In the genomic region with DNA sequence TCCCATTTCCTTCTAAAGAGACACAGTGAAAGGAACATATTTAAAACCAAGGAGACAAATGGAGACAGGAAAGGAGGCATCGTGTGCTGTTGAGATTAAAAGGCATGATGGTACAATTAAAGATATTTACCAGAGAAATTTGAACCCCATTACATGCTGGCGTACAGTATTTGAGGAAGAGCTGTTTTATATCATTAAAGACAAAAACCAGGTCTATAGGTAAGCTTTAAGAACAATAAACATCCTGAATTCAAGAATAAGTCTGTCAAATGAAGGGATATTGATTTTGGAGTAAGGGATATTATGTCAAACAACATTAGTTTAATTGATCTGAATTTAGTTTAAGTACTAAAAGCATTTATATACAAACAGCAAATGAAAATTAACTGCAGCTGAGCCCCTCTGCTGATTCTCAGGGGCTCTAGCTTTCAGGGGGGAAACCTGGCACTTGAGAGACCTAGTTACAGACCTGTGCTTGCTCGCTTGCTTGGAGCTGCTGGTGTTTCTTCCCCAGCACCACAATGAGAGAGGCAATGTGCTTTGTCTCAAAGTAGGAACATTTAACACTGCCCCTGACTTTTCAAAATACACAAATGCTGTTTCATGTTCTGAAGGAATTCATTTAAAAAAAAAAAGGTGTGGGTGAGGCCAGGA, we compare ENCODE assay signal across 18 mouse cellular contexts.
DNase-seq lines count a peak whose midpoint lies in the region; ATAC-seq and TF ChIP-seq lines count a peak whose summit lies in the region.
"Had no signal": no experiment of that assay in that cellular context is flagged by ENCODE, and none has a peak within 500 bp of the region (broad histone marks: within the 10 kb centered on the region; RNA-seq: fewer than 3 reads in every experiment).

No protein-coding gene starts in this region.

- H3K4me2 ChIP-seq in intestine, embryonic 14.5 days (ENCODE audit: low read length): no peak overlapping the region
- no peak overlapping the region for H3K4me2 ChIP-seq in intestine, postnatal 0 days (replicated peaks; ENCODE audit: low read depth)
- no peak overlapping the region for H3K4me2 ChIP-seq in stomach, embryonic 14.5 days (replicated peaks; ENCODE audit: low read depth, low read length)
- no peak overlapping the region for H3K4me2 ChIP-seq in stomach, postnatal 0 days (replicated peaks; ENCODE audit: low read depth)
- H3K4me2 ChIP-seq in stomach, embryonic 15.5 days: no peak overlapping the region
- H3K4me2 ChIP-seq: embryonic facial prominence, embryonic 15.5 days; forebrain, embryonic 15.5 days; heart, embryonic 13.5 days had no signal

- H3K4me3 ChIP-seq in intestine, embryonic 14.5 days (ENCODE audit: low read depth, low read length): no peak overlapping the region
- no peak overlapping the region for H3K4me3 ChIP-seq in intestine, postnatal 0 days (ENCODE audit: low read depth, low read length)
- no peak overlapping the region for H3K4me3 ChIP-seq in stomach, embryonic 14.5 days (ENCODE audit: low read depth, low read length)
- no peak overlapping the region for H3K4me3 ChIP-seq in stomach, postnatal 0 days (ENCODE audit: low read depth, low read length)
- no peak overlapping the region for H3K4me3 ChIP-seq in stomach, embryonic 15.5 days (replicated peaks)
- H3K4me3 ChIP-seq: embryonic facial prominence, embryonic 15.5 days; erythroblast, embryonic 14.5 days; forebrain, embryonic 15.5 days; heart, embryonic 13.5 days had no signal

- 33% methylated on average over 3 of the region's 3 CpGs for WGBS in intestine, embryonic 14.5 days
- 66% methylated on average over 3 of the region's 3 CpGs for WGBS in intestine, postnatal 0 days
- WGBS in stomach, embryonic 14.5 days: 25% methylated on average over 3 of the region's 3 CpGs
- 49% methylated on average over 3 of the region's 3 CpGs for WGBS in stomach, postnatal 0 days
- 34% methylated on average over 3 of the region's 3 CpGs for WGBS in stomach, embryonic 15.5 days

- no peaks in the 10 kb centered on the region for H3K9me3 ChIP-seq in intestine, embryonic 14.5 days (ENCODE audit: control insufficient read depth, low read length)
- H3K9me3 ChIP-seq in intestine, postnatal 0 days (ENCODE audit: control insufficient read depth): no peaks in the 10 kb centered on the region
- no peaks in the 10 kb centered on the region for H3K9me3 ChIP-seq in stomach, embryonic 14.5 days (ENCODE audit: control insufficient read depth, low read depth, low read length)
- no peaks in the 10 kb centered on the region for H3K9me3 ChIP-seq in stomach, postnatal 0 days (ENCODE audit: control insufficient read depth, low read length)
- no peaks in the 10 kb centered on the region for H3K9me3 ChIP-seq in stomach, embryonic 15.5 days
- H3K9me3 ChIP-seq: embryonic facial prominence, embryonic 15.5 days; forebrain, embryonic 15.5 days; heart, embryonic 13.5 days had no signal

- no peak for DNase-seq in intestine, embryonic 14.5 days (ENCODE audit: low spot score)
- DNase-seq in stomach, postnatal 0 days (ENCODE audit: low spot score): no peak
- no peak for DNase-seq in spleen, postnatal 36 days (ENCODE audit: low spot score in 2 of 2)
- DNase-seq in thymus, postnatal 10 days (ENCODE audit: low spot score in 2 of 2): no peak
- DNase-seq: adrenal gland, postnatal 10 days; cerebellum, adult 11-12 months; cerebellum, adult 9-10 months; cerebellum, postnatal 25 days; gastrocnemius, postnatal 36 days; heart, adult 11 months; heart, postnatal 36 days had no signal

- H3K9ac ChIP-seq in intestine, embryonic 14.5 days (ENCODE audit: low read length): no peak overlapping the region
- no peak overlapping the region for H3K9ac ChIP-seq in intestine, postnatal 0 days (ENCODE audit: low read depth, low read length)
- no peak overlapping the region for H3K9ac ChIP-seq in stomach, embryonic 14.5 days (replicated peaks; ENCODE audit: low read depth, low read length)
- no peak overlapping the region for H3K9ac ChIP-seq in stomach, postnatal 0 days (ENCODE audit: low read length)
- no peak overlapping the region for H3K9ac ChIP-seq in stomach, embryonic 15.5 days
- H3K9ac ChIP-seq: embryonic facial prominence, embryonic 15.5 days; forebrain, embryonic 15.5 days; heart, embryonic 13.5 days had no signal

- no peaks in the 10 kb centered on the region for H3K27me3 ChIP-seq in intestine, embryonic 14.5 days (replicated peaks; ENCODE audit: control insufficient read depth, insufficient read depth, low read length)
- no peaks in the 10 kb centered on the region for H3K27me3 ChIP-seq in intestine, postnatal 0 days (replicated peaks; ENCODE audit: control insufficient read depth, insufficient read depth, low read length)
- no peaks in the 10 kb centered on the region for H3K27me3 ChIP-seq in stomach, embryonic 14.5 days (ENCODE audit: control insufficient read depth, insufficient read depth, low read length)
- no peaks in the 10 kb centered on the region for H3K27me3 ChIP-seq in stomach, postnatal 0 days (ENCODE audit: control insufficient read depth, insufficient read depth, low read length)
- no peaks in the 10 kb centered on the region for H3K27me3 ChIP-seq in stomach, embryonic 15.5 days (replicated peaks)
- H3K27me3 ChIP-seq: embryonic facial prominence, embryonic 15.5 days; forebrain, embryonic 15.5 days; heart, embryonic 13.5 days had no signal

- TF ChIP-seq EP300 in stomach, postnatal 0 days (optimal IDR thresholded peaks at IDR 0.05): no peak

- no peak for TF ChIP-seq CTCF in intestine, postnatal 0 days (IDR thresholded peaks at IDR 0.05; ENCODE audit: low read depth)
- TF ChIP-seq CTCF in stomach, postnatal 0 days (IDR thresholded peaks at IDR 0.05; ENCODE audit: low read depth): no peak

- H3K36me3 ChIP-seq in intestine, embryonic 14.5 days (ENCODE audit: control insufficient read depth, insufficient read depth, low read length): no peaks in the 10 kb centered on the region
- H3K36me3 ChIP-seq in intestine, postnatal 0 days (ENCODE audit: control insufficient read depth, insufficient read depth): no peaks in the 10 kb centered on the region
- H3K36me3 ChIP-seq in stomach, embryonic 14.5 days (ENCODE audit: control insufficient read depth, insufficient read depth, low read length): no peaks in the 10 kb centered on the region
- H3K36me3 ChIP-seq in stomach, postnatal 0 days (ENCODE audit: control insufficient read depth, insufficient read depth, low read length): no peaks in the 10 kb centered on the region
- no peaks in the 10 kb centered on the region for H3K36me3 ChIP-seq in stomach, embryonic 15.5 days
- H3K36me3 ChIP-seq: embryonic facial prominence, embryonic 15.5 days; forebrain, embryonic 15.5 days; heart, embryonic 13.5 days had no signal

- peaks cover 11% of the 10 kb centered on the region; the same call in 1 of the 2 replicates for H3K4me1 ChIP-seq in intestine, embryonic 14.5 days (replicated peaks; ENCODE audit: control insufficient read depth, insufficient read depth, low read length)
- H3K4me1 ChIP-seq in intestine, postnatal 0 days (replicated peaks; ENCODE audit: control insufficient read depth, insufficient read depth, low read length): no peaks in the 10 kb centered on the region
- peaks cover 11% of the 10 kb centered on the region for H3K4me1 ChIP-seq in stomach, embryonic 14.5 days (ENCODE audit: control insufficient read depth, insufficient read depth, low read length)
- H3K4me1 ChIP-seq in stomach, postnatal 0 days (replicated peaks; ENCODE audit: control insufficient read depth, insufficient read depth): no peaks in the 10 kb centered on the region
- H3K4me1 ChIP-seq in stomach, embryonic 15.5 days: no peaks in the 10 kb centered on the region
- H3K4me1 ChIP-seq: embryonic facial prominence, embryonic 15.5 days; forebrain, embryonic 15.5 days had no signal

- ATAC-seq in intestine, embryonic 14.5 days (replicated peaks; ENCODE audit: low FRiP score, low TSS enrichment, low read depth): peak; percentile 80
- ATAC-seq in intestine, postnatal 0 days: no peak
- no peak for ATAC-seq in stomach, embryonic 14.5 days (ENCODE audit: insufficient number of reproducible peaks, insufficient read depth, low FRiP score, low read depth)
- no peak for ATAC-seq in stomach, postnatal 0 days (ENCODE audit: low FRiP score, low TSS enrichment)
- ATAC-seq in stomach, embryonic 15.5 days (ENCODE audit: insufficient read depth, low FRiP score, low read depth): peak; percentile 56; the same call in 1 of the 2 replicates
- ATAC-seq: forebrain, embryonic 15.5 days had no signal

- H3K27ac ChIP-seq in intestine, embryonic 14.5 days (ENCODE audit: low read depth): peak overlapping the region; percentile 54; the same call in 1 of the 2 replicates
- no peak overlapping the region for H3K27ac ChIP-seq in intestine, postnatal 0 days (ENCODE audit: low read depth, low read length)
- peak overlapping the region; percentile 40; the same call in 1 of the 2 replicates for H3K27ac ChIP-seq in stomach, embryonic 14.5 days (ENCODE audit: low read length)
- H3K27ac ChIP-seq in stomach, postnatal 0 days (replicated peaks): no peak overlapping the region
- H3K27ac ChIP-seq in stomach, embryonic 15.5 days: no peak overlapping the region
- H3K27ac ChIP-seq: embryonic facial prominence, embryonic 15.5 days; forebrain, embryonic 15.5 days; heart, embryonic 13.5 days had no signal

Comparison
In these comparisons a context has a peak if more than half of its experiments do, and no peak if none do; other contexts are left out.
1. ATAC-seq: peak in intestine, embryonic 14.5 days (single experiment) and stomach, embryonic 15.5 days (single experiment); none in intestine, postnatal 0 days (single experiment), stomach, embryonic 14.5 days (single experiment) and stomach, postnatal 0 days (single experiment).
2. H3K27ac ChIP-seq: peak in intestine, embryonic 14.5 days (single experiment) and stomach, embryonic 14.5 days (single experiment); none in intestine, postnatal 0 days (single experiment), stomach, postnatal 0 days (single experiment) and stomach, embryonic 15.5 days (single experiment).